Mouse (Mus musculus) limb, embryonic 13.5 days (tissue): ENCODE measurements around the gene Lrch1. TPM values are rescaled to one million over a fixed set of nuclear protein-coding genes. Genes with fewer than 3 reads are reported as not detected.
A peak's percentile ranks its signal among the peaks of the same experiment; 100 is the strongest.

Experiments
- ATAC-seq: fragments of 200-750 bp; cut with Nextera tagmentation; 2 replicates; pipeline ENCODE4 v1.8.0; 2017; ENCODE audit warnings: low read depth, moderate number of reproducible peaks, moderate TSS enrichment; ENCODE audit not compliant: low FRiP score
- H3K27ac ChIP-seq: fragments of 300-500 bp; sonication (generic); 2 replicates; pipeline ENCODE4 v1.5.1; 2015; ENCODE audit warnings: inconsistent platforms, mild to moderate bottlenecking, moderate library complexity
- H3K27me3 ChIP-seq: fragments of 300-500 bp; sonication (generic); 2 replicates; pipeline ENCODE4 v1.6.1; 2015; ENCODE audit warnings: mild to moderate bottlenecking, inconsistent platforms
- H3K36me3 ChIP-seq: fragments of 300-500 bp; sonication (generic); 2 replicates; pipeline ENCODE4 v1.6.1; 2015; ENCODE audit warnings: inconsistent platforms, mild to moderate bottlenecking, moderate library complexity
- H3K4me1 ChIP-seq: fragments of 300-500 bp; sonication (generic); 2 replicates; pipeline ENCODE4 v1.6.1; 2015; ENCODE audit warnings: inconsistent platforms
- H3K4me2 ChIP-seq: fragments of 300-500 bp; sonication (generic); replicated peaks from 2 replicates; pipeline ENCODE4 v1.6.1; 2015; ENCODE audit warnings: inconsistent platforms, mild to moderate bottlenecking, moderate library complexity
- H3K4me3 ChIP-seq: fragments of 300-500 bp; sonication (generic); 2 replicates; pipeline ENCODE4 v1.5.1; 2015; ENCODE audit warnings: moderate library complexity, mild to moderate bottlenecking, inconsistent platforms
- H3K9ac ChIP-seq: fragments of 300-500 bp; sonication (generic); 2 replicates; pipeline ENCODE4 v1.6.1; 2015; ENCODE audit warnings: mild to moderate bottlenecking, inconsistent platforms
- H3K9me3 ChIP-seq: fragments of 300-500 bp; sonication (generic); 2 replicates; pipeline ENCODE4 v1.6.1; 2016; ENCODE audit warnings: inconsistent platforms
- WGBS: fragments of 180-500 bp; shearing (Covaris S2); methylation state at CpG from one replicate; pipeline ENCODE4 v1.1.7; 2015; 5-methylcytosine and 5-hydroxymethylcytosine counted together
- polyA plus RNA-seq: library from polyadenylated mRNA; unstranded; fragments of >200 nt; fragmentation: Nextera tagmentation; extraction: Ambion mirVana; gene quantifications from 2 replicates; pipeline ENCODE4 v1.2.1, GENCODE M21; 2015

Lrch1 gene
- polyA plus RNA-seq, 1 experiment from 2014 or later = 14.6 TPM

- no peak overlapping the region; the same call in 1 of the 2 replicates for H3K27ac ChIP-seq
- peaks cover 63% of the 10 kb centered on the region for H3K4me1 ChIP-seq
- WGBS = 79% methylated on average over 10 of the region's 10 CpGs
Observed at GRCm38 (mm10) chr14:74880868-74881267, 66.8 kb downstream of the Lrch1 start.

DNA sequence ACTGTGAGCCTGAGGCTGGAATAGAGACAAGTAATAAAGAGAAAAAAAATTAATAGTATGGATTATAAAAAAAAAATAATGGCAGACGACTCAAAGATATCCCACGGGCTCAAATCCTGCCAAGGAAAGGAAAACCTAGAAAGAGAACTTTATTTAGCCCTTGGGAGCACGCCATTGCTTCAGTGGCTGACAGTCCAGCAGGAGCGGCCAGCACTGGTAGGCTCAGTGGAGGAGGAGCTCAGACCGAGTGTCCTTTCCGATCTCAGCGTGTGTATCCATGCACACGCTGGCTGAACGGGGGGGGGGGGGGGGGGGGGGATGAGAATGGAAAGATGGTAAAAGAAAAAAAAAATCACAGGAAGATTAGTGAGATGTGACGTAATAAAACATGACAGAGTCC, 68.2 kb downstream of the Lrch1 start:
- 79% methylated on average over 10 of the region's 10 CpGs for WGBS

More at GRCm38 (mm10) chr14:74880868-74881267, 66.8 kb downstream of the Lrch1 start:
- no peak overlapping the region for H3K4me2 ChIP-seq
- no peak for ATAC-seq
- no peak overlapping the region for H3K4me3 ChIP-seq
- no peak overlapping the region for H3K9ac ChIP-seq
- H3K27me3 ChIP-seq = no peaks in the 10 kb centered on the region
- no peaks in the 10 kb centered on the region for H3K9me3 ChIP-seq
- no peaks in the 10 kb centered on the region for H3K36me3 ChIP-seq

GRCm38 (mm10) chr14:74877287-74877686, 70.4 kb downstream of the Lrch1 start:
- no peaks in the 10 kb centered on the region for H3K9me3 ChIP-seq
- no peak overlapping the region for H3K4me3 ChIP-seq
- no peaks in the 10 kb centered on the region for H3K27me3 ChIP-seq
- H3K4me2 ChIP-seq = no peak overlapping the region
- no peaks in the 10 kb centered on the region for H3K36me3 ChIP-seq
- H3K4me1 ChIP-seq = peaks cover 34% of the 10 kb centered on the region
- 14% methylated on average over 5 of the region's 5 CpGs for whole genome bisulfite sequencing
- no peak overlapping the region for H3K27ac ChIP-seq
- H3K9ac ChIP-seq = no peak overlapping the region
- ATAC-seq = no peak

More for the DNA sequence above, 68.2 kb downstream of the Lrch1 start:
- Histone ChIP-seq H3K36me3 (no peaks in the 10 kb centered on the region), H3K4me1 (peaks cover 53% of the 10 kb centered on the region), H3K4me2 (no peak overlapping the region), H3K9me3 (no peaks in the 10 kb centered on the region), H3K9ac (no peak overlapping the region), H3K4me3 (no peak overlapping the region), H3K27ac (no peak overlapping the region), H3K27me3 (no peaks in the 10 kb centered on the region)
- ATAC-seq = no peak

GRCm38 (mm10) chr14:74871220-74871619, 76.5 kb downstream of the Lrch1 start:
- H3K4me1 ChIP-seq = peaks cover 44% of the 10 kb centered on the region
- no peak overlapping the region for H3K4me2 ChIP-seq
- WGBS = 39% methylated on average over 4 of the region's 4 CpGs
- no peaks in the 10 kb centered on the region for H3K36me3 ChIP-seq
- H3K9me3 ChIP-seq = no peaks in the 10 kb centered on the region
- no peak overlapping the region for H3K27ac ChIP-seq
- peak; percentile 48; the same call in 1 of the 2 replicates for ATAC-seq
- H3K9ac ChIP-seq = no peak overlapping the region
- H3K27me3 ChIP-seq = no peaks in the 10 kb centered on the region
- no peak overlapping the region for H3K4me3 ChIP-seq

- no peaks in the 10 kb centered on the region for H3K27me3 ChIP-seq
- H3K4me1 ChIP-seq = peaks cover 59% of the 10 kb centered on the region
- WGBS = 76% methylated on average over 4 of the region's 4 CpGs
- no peak overlapping the region for H3K4me2 ChIP-seq
- no peaks in the 10 kb centered on the region for H3K9me3 ChIP-seq
- no peak overlapping the region for H3K27ac ChIP-seq
- no peak for ATAC-seq
- no peaks in the 10 kb centered on the region for H3K36me3 ChIP-seq
- H3K4me3 ChIP-seq = no peak overlapping the region
- H3K9ac ChIP-seq = no peak overlapping the region
Observed at GRCm38 (mm10) chr14:74868902-74869230, 78.8 kb downstream of the Lrch1 start.

GRCm38 (mm10) chr14:74868188-74868901, 79.3 kb downstream of the Lrch1 start:
- H3K4me2 ChIP-seq = no peak overlapping the region
- no peaks in the 10 kb centered on the region for H3K27me3 ChIP-seq
- no peak overlapping the region for H3K4me3 ChIP-seq
- no peaks in the 10 kb centered on the region for H3K9me3 ChIP-seq
- WGBS = 76% methylated on average over 2 of the region's 2 CpGs
- no peak overlapping the region for H3K9ac ChIP-seq
- peaks cover 59% of the 10 kb centered on the region for H3K4me1 ChIP-seq
- ATAC-seq = no peak
- no peak overlapping the region for H3K27ac ChIP-seq
- H3K36me3 ChIP-seq = no peaks in the 10 kb centered on the region

DNA sequence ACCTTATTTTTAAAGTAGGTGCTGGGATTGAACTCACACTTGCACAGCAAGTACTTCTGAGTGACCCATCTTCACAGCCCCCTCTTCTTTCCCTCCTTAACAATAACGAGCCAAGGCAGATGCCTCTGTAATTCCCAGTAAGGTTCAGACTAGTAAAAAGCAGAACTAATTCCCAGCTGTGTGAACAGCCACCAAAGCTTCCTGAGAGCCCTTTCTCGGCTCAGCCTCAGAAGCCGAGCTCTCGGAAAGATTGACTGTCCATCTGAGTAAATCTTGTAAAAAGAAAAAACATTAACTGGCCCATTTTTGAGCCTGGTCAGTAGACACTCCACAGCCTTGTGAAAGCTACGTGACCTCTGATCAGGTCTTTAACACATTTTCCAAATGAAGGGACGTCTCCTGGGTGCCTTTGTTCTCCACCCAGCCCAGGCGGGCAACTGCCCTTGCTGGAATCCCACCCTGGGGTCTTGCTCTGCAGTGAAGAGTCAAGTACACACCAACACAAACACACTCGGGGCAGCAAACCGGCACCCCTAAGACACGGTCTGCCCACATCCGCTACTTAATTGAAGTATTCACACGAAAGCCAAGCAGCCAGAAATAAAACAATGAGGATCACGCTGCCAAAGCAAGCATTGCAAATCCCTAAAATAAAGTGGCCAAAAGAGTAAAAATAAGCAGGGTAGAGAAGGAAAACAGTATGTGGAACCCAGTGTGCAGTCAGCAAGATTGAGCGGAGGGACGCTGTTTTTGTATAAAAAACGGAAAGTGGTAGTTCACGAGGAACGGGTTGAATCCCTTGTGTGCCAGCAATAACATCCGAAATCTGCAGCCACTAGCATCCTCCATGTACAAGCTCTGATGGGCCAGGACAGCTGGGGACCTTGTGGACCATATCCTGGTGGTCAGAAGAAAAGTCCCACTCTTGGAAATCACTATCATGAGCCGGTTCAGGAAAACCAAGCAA, 80.3 kb downstream of the Lrch1 start:
- no peaks in the 10 kb centered on the region for H3K36me3 ChIP-seq
- peak overlapping the region; percentile 47 for H3K4me2 ChIP-seq
- peak overlapping the region; percentile 15; the same call in 1 of the 2 replicates for H3K27ac ChIP-seq
- no peak overlapping the region for H3K4me3 ChIP-seq
- H3K9me3 ChIP-seq = no peaks in the 10 kb centered on the region
- no peaks in the 10 kb centered on the region for H3K27me3 ChIP-seq
- no peak overlapping the region for H3K9ac ChIP-seq
- peaks cover 56% of the 10 kb centered on the region for H3K4me1 ChIP-seq
- 35% methylated on average over 20 of the region's 20 CpGs for WGBS
- ATAC-seq = no peak

DNA sequence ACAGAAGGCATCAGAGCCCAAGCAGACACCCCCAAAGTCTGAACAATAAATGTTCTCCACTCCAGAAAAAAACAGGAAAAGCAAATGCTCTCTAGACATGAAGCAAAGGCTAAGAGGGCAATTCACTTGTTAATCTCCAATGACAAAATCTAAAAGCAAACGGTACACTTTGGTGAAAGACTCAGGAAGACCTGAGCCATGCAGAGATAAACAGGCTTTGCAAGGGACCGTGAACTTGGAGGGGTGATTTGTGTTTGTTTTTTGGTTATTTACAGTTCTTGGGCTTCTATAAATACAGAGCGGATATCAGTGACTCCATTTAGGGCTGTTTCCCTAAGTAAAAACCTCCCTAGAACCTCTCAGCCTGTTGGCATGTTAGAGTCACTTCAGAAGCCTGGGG, 81.9 kb downstream of the Lrch1 start:
- no peak overlapping the region for H3K4me2 ChIP-seq
- H3K36me3 ChIP-seq = no peaks in the 10 kb centered on the region
- no peaks in the 10 kb centered on the region for H3K9me3 ChIP-seq
- no peak overlapping the region for H3K9ac ChIP-seq
- H3K27me3 ChIP-seq = no peaks in the 10 kb centered on the region
- H3K27ac ChIP-seq = no peak overlapping the region; the same call in 1 of the 2 replicates
- WGBS = 53% methylated on average over 3 of the region's 3 CpGs
- H3K4me3 ChIP-seq = no peak overlapping the region
- ATAC-seq = no peak
- H3K4me1 ChIP-seq = peaks cover 48% of the 10 kb centered on the region

DNA sequence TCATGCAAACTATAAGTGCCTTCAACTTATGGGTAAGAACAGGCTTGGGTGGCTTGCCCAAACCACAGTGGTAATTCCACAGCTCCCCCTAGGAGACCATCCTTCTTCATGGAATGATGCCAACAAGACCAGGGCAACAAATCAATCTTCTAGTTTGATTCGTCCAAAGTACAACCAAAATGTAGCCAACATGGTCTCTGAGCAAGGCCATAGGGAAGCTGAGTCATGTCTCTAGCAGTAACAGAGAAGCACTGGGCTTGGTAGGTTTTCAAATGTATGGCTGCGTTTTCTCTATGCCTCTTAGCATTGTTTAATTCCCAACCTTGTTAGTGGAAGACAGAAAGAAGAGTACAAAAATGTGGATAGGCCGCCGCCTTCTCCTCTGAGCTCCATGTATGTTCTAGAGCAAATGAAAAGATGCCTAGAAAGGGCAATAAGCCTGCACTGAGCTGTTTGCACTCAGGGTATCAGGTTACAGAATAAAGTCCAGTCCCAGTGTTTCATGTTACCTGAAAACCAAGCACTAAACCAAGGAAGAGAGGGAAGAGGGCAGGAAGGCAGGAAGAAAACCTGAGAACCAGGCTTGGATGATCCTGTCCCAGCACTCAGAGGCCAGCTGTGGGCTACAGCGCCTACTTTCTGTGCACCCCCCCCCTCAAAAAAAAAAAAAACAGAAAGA, 82.7 kb downstream of the Lrch1 start:
- no peaks in the 10 kb centered on the region for H3K27me3 ChIP-seq
- no peak overlapping the region for H3K4me2 ChIP-seq
- H3K27ac ChIP-seq = peak overlapping the region; percentile 6; the same call in 1 of the 2 replicates
- 66% methylated on average over 5 of the region's 5 CpGs for WGBS
- H3K9me3 ChIP-seq = no peaks in the 10 kb centered on the region
- no peak overlapping the region for H3K9ac ChIP-seq
- H3K4me3 ChIP-seq = no peak overlapping the region
- H3K4me1 ChIP-seq = peaks cover 42% of the 10 kb centered on the region
- H3K36me3 ChIP-seq = no peaks in the 10 kb centered on the region
- ATAC-seq = peak; percentile 15; the same call in 1 of the 2 replicates

DNA sequence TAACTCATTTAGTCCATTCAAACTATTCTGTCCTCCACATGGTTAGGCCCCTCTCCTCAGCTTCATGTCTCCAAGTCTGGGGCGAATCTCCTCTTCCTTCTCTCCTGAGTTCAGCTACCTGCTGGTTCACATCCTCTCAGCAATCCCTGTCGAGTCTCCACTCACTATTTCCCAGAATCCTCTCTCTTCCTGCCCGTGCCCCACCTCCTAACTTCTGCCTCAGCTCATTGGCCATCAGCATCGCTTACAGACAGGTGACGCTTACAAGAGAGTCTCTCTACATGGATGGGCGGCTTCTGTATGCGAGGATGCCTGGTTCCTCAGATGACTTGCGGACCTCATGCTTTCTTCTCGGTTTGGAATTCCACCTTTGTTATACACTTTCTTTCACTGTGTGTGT, 86.2 kb downstream of the Lrch1 start:
- 91% methylated on average over 9 of the region's 9 CpGs for WGBS
- Histone ChIP-seq H3K4me1 (peaks cover 19% of the 10 kb centered on the region), H3K4me3 (no peak overlapping the region), H3K36me3 (peaks cover 8% of the 10 kb centered on the region), H3K9ac (no peak overlapping the region), H3K27me3 (no peaks in the 10 kb centered on the region), H3K27ac (no peak overlapping the region), H3K4me2 (no peak overlapping the region), H3K9me3 (no peaks in the 10 kb centered on the region)
- ATAC-seq = no peak

DNA sequence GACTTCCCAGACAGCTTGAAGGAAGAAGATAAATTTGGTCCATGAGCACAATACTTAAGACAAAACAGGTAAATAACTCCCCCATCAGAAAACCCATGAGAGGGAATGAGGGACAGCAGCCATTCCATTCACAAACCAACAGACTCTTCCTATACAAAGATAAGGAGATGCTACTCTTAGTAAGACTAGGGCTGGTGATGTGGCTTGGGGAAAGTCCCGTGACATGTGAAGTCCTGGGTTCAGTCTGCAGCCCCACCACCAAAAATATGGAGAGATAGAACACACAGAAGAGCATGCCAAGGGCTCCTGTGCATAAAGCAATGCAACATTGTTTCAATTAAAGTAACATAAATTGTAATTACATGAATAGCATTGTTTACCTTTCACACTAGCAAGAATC, 88.5 kb downstream of the Lrch1 start:
- Histone ChIP-seq H3K4me2 (no peak overlapping the region), H3K4me3 (no peak overlapping the region), H3K36me3 (peaks cover 13% of the 10 kb centered on the region), H3K27me3 (no peaks in the 10 kb centered on the region), H3K27ac (no peak overlapping the region), H3K9ac (no peak overlapping the region), H3K4me1 (no peaks in the 10 kb centered on the region), H3K9me3 (no peaks in the 10 kb centered on the region)
- WGBS = 94% methylated on average over 1 of the region's 1 CpGs
- no peak for ATAC-seq

DNA sequence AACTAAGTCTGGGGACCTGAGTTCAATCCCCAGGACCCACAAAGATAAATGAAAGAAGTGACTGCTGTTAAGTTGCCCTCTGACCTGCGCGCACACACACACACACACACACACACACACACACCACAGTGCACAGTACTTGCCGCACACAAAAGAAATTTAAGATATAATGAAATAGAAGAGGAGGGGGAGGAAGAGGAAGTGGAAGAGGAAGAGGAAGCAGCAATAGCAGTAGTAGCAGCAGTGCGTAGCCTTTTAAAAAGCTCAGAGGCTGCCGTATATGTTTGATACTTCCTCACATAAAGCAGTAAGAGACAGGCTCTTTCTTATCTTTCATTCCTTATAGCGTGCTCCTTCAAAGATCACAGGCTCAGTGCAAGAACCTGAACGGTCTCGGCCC, 92.2 kb downstream of the Lrch1 start:
- Histone ChIP-seq H3K36me3 (peaks cover 13% of the 10 kb centered on the region), H3K4me3 (no peak overlapping the region), H3K27ac (no peak overlapping the region), H3K27me3 (no peaks in the 10 kb centered on the region), H3K4me1 (peaks cover 29% of the 10 kb centered on the region), H3K9ac (no peak overlapping the region), H3K4me2 (no peak overlapping the region), H3K9me3 (no peaks in the 10 kb centered on the region)
- ATAC-seq = no peak
- WGBS = 94% methylated on average over 8 of the region's 8 CpGs
